Mouse (Mus musculus): Measurements from ENCODE around the gene Ap4s1. TPM values are rescaled to one million over a fixed set of nuclear protein-coding genes. Genes with fewer than 3 reads are reported as not detected.

Gene Ap4s1
- polyA plus RNA-seq, 1 experiment from 2014 or later, result 14.9 TPM

- Histone ChIP-seq H3K4me3 (ENCODE audit: low read depth, low read length) (no peak overlapping the region), H3K4me2 (ENCODE audit: low read depth, low read length) (no peak overlapping the region), H3K27me3 (ENCODE audit: insufficient read depth, low read length) (no peaks in the 10 kb centered on the region), H3K9ac (replicated peaks) (no peak overlapping the region), H3K4me1 (ENCODE audit: insufficient read depth) (peaks cover 7% of the 10 kb centered on the region; the same call in 1 of the 2 replicates), H3K36me3 (replicated peaks; ENCODE audit: insufficient read depth, low read length) (no peaks in the 10 kb centered on the region), H3K9me3 (ENCODE audit: low read length) (no peaks in the 10 kb centered on the region), H3K27ac (ENCODE audit: low read depth) (peak overlapping the region; percentile 39; the same call in 1 of the 2 replicates)
- TF ChIP-seq CTCF (IDR thresholded peaks at IDR 0.05; ENCODE audit: low read depth) (no peak), EP300 (IDR thresholded peaks at IDR 0.05; ENCODE audit: low read depth) (no peak)
- no peak for DNase-seq
- WGBS (ENCODE audit: insufficient replicate concordance), result 64% methylated on average over 14 of the region's 14 CpGs
- ATAC-seq, result no peak
Observed at GRCm38 (mm10) chr12:51708941-51709686, 18.3 kb downstream of the Ap4s1 start.

GRCm38 (mm10) chr12:51709741-51710140 is 18.9 kb downstream of the Ap4s1 start:
- H3K9ac ChIP-seq (replicated peaks), result no peak overlapping the region
- no peak for DNase-seq
- WGBS (ENCODE audit: insufficient replicate concordance), result 84% methylated on average over 3 of the region's 3 CpGs

GRCm38 (mm10) chr12:51710154-51710553 is 19.3 kb downstream of the Ap4s1 start:
- ATAC-seq (0 out of 2 replicates have a peak, but pooled peaks have one; percentile 36), DNase-seq (no peak)
- Histone ChIP-seq H3K9me3 (ENCODE audit: low read length) (no peaks in the 10 kb centered on the region), H3K4me2 (ENCODE audit: low read depth, low read length) (no peak overlapping the region), H3K27me3 (ENCODE audit: insufficient read depth, low read length) (no peaks in the 10 kb centered on the region), H3K4me1 (ENCODE audit: insufficient read depth) (peaks cover 7% of the 10 kb centered on the region; the same call in 1 of the 2 replicates), H3K36me3 (replicated peaks; ENCODE audit: insufficient read depth, low read length) (no peaks in the 10 kb centered on the region), H3K27ac (ENCODE audit: low read depth) (no peak overlapping the region), H3K4me3 (ENCODE audit: low read depth, low read length) (no peak overlapping the region), H3K9ac (replicated peaks) (no peak overlapping the region)
- WGBS (ENCODE audit: insufficient replicate concordance), result 47% methylated on average over 5 of the region's 5 CpGs
- TF ChIP-seq CTCF (IDR thresholded peaks at IDR 0.05; ENCODE audit: low read depth) (no peak), EP300 (IDR thresholded peaks at IDR 0.05; ENCODE audit: low read depth) (no peak)

More at GRCm38 (mm10) chr12:51709741-51710140, 18.9 kb downstream of the Ap4s1 start:
- no peak for ATAC-seq
- Histone ChIP-seq H3K4me2 (ENCODE audit: low read depth, low read length) (no peak overlapping the region), H3K4me3 (ENCODE audit: low read depth, low read length) (no peak overlapping the region), H3K27me3 (ENCODE audit: insufficient read depth, low read length) (no peaks in the 10 kb centered on the region), H3K9me3 (ENCODE audit: low read length) (no peaks in the 10 kb centered on the region), H3K36me3 (replicated peaks; ENCODE audit: insufficient read depth, low read length) (no peaks in the 10 kb centered on the region), H3K4me1 (ENCODE audit: insufficient read depth) (peaks cover 7% of the 10 kb centered on the region; the same call in 1 of the 2 replicates), H3K27ac (ENCODE audit: low read depth) (no peak overlapping the region)
- TF ChIP-seq CTCF (IDR thresholded peaks at IDR 0.05; ENCODE audit: low read depth) (no peak), EP300 (IDR thresholded peaks at IDR 0.05; ENCODE audit: low read depth) (no peak)

GRCm38 (mm10) chr12:51712685-51713084 is 21.9 kb downstream of the Ap4s1 start:
- H3K9me3 ChIP-seq (ENCODE audit: low read length), result no peaks in the 10 kb centered on the region
- H3K4me3 ChIP-seq (ENCODE audit: low read depth, low read length), result no peak overlapping the region
- no peaks in the 10 kb centered on the region for H3K27me3 ChIP-seq (ENCODE audit: insufficient read depth, low read length)
- H3K4me1 ChIP-seq (ENCODE audit: insufficient read depth), result 0 out of 2 replicates have a peak, but pooled peaks cover 2% of the 10 kb centered on the region
- H3K4me2 ChIP-seq (ENCODE audit: low read depth, low read length), result no peak overlapping the region
- H3K27ac ChIP-seq (ENCODE audit: low read depth), result no peak overlapping the region
- WGBS (ENCODE audit: insufficient replicate concordance), result 55% methylated on average over 1 of the region's 1 CpGs
- H3K36me3 ChIP-seq (replicated peaks; ENCODE audit: insufficient read depth, low read length), result no peaks in the 10 kb centered on the region
- H3K9ac ChIP-seq (replicated peaks), result no peak overlapping the region
- DNase-seq (no peak), ATAC-seq (no peak)
- TF ChIP-seq EP300 (IDR thresholded peaks at IDR 0.05; ENCODE audit: low read depth), result no peak
- no peak for TF ChIP-seq CTCF (IDR thresholded peaks at IDR 0.05; ENCODE audit: low read depth)

GRCm38 (mm10) chr12:51718617-51719016 is 27.8 kb downstream of the Ap4s1 start:
- Histone ChIP-seq H3K4me2 (ENCODE audit: low read depth, low read length) (no peak overlapping the region), H3K9me3 (ENCODE audit: low read length) (no peaks in the 10 kb centered on the region), H3K27me3 (ENCODE audit: insufficient read depth, low read length) (no peaks in the 10 kb centered on the region), H3K36me3 (replicated peaks; ENCODE audit: insufficient read depth, low read length) (no peaks in the 10 kb centered on the region; the same call in 1 of the 2 replicates), H3K9ac (replicated peaks) (no peak overlapping the region), H3K4me1 (ENCODE audit: insufficient read depth) (no peaks in the 10 kb centered on the region), H3K4me3 (ENCODE audit: low read depth, low read length) (no peak overlapping the region), H3K27ac (ENCODE audit: low read depth) (no peak overlapping the region)
- TF ChIP-seq CTCF (IDR thresholded peaks at IDR 0.05; ENCODE audit: low read depth), result no peak
- no peak for TF ChIP-seq EP300 (IDR thresholded peaks at IDR 0.05; ENCODE audit: low read depth)
- WGBS (ENCODE audit: insufficient replicate concordance), result 68% methylated on average over 6 of the region's 6 CpGs
- ATAC-seq, result no peak
- DNase-seq, result no peak

GRCm38 (mm10) chr12:51721836-51722235 is 31.0 kb downstream of the Ap4s1 start:
- ATAC-seq, result no peak
- no peak overlapping the region for H3K4me3 ChIP-seq (ENCODE audit: low read depth, low read length)
- TF ChIP-seq CTCF (IDR thresholded peaks at IDR 0.05; ENCODE audit: low read depth) (no peak), EP300 (IDR thresholded peaks at IDR 0.05; ENCODE audit: low read depth) (no peak)
- no peak overlapping the region for H3K9ac ChIP-seq (replicated peaks)
- H3K4me2 ChIP-seq (ENCODE audit: low read depth, low read length), result no peak overlapping the region
- H3K27ac ChIP-seq (ENCODE audit: low read depth), result no peak overlapping the region
- 90% methylated on average over 8 of the region's 8 CpGs for WGBS (ENCODE audit: insufficient replicate concordance)
- no peaks in the 10 kb centered on the region for H3K9me3 ChIP-seq (ENCODE audit: low read length)
- no peaks in the 10 kb centered on the region for H3K4me1 ChIP-seq (ENCODE audit: insufficient read depth)
- H3K27me3 ChIP-seq (ENCODE audit: insufficient read depth, low read length), result no peaks in the 10 kb centered on the region
- DNase-seq, result no peak
- H3K36me3 ChIP-seq (replicated peaks; ENCODE audit: insufficient read depth, low read length), result no peaks in the 10 kb centered on the region; the same call in 1 of the 2 replicates

Measured in liver, postnatal 0 days (tissue).